Mouse (Mus musculus) lung, adult 2 months (tissue): ENCODE measurements around the gene Dnajc10. TPM values are rescaled to one million over a fixed set of nuclear protein-coding genes. Genes with fewer than 3 reads are reported as not detected.

Experiments used
- DNase-seq: peaks from one replicate; pipeline ENCODE4 v3.0.0; 2022
- H3K4me1 ChIP-seq: fragments of 200-500 bp; 2 replicates; pipeline ENCODE4 v1.6.1; 2011; ENCODE audit warnings: low read length; ENCODE audit not compliant: control insufficient read depth, insufficient read depth
- H3K4me3 ChIP-seq: fragments of 200-500 bp; replicated peaks from 2 replicates; pipeline ENCODE3; 2011; ENCODE audit warnings: low read depth, mild to moderate bottlenecking, control low read depth, low read length; ENCODE audit errors: extremely low read depth
- CTCF ChIP-seq: fragments of 200-500 bp; IDR thresholded peaks from 2 replicates; pipeline ENCODE4 v1.5.1; 2011; ENCODE audit warnings: mild to moderate bottlenecking, low read length, control low read depth; ENCODE audit not compliant: insufficient read depth
- POLR2A ChIP-seq: fragments of 200-500 bp; IDR thresholded peaks from 2 replicates; pipeline ENCODE4 v1.6.1; 2011; ENCODE audit warnings: low read depth, mild to moderate bottlenecking, control low read depth, low read length, borderline replicate concordance; ENCODE audit errors: extremely low read depth
- WGBS: fragments of 180-500 bp; shearing (Covaris S2); methylation state at CpG from one replicate; pipeline ENCODE4 v1.1.7; 2018; 5-methylcytosine and 5-hydroxymethylcytosine counted together
- polyA plus RNA-seq: library from polyadenylated mRNA; depleted of rRNA; stranded (reverse); fragments of >200 nt; gene quantifications from 2 replicates; pipeline ENCODE4 v1.2.3, GENCODE M21; 2012; rRNA removed

Gene Dnajc10
- polyA plus RNA-seq, 1 experiment: 27.1 TPM

DNA sequence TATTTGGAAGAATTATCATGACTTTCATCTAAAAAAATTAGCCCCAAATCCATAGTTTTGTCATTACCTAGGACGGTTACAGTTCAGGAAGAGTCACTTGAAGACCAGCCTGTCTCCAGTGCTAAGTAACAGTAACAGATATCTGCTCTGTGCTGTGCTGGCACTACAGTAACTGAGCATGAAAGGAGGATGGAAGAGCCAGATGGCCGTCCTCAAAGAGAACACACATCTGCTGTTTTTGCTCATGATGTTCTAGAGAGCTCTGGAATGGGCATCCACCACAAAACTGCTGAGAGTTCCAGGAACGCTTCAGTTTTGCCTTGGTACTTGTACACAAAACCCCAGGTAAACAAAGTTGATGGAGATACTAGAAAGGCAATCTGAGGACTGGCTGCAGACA, 73.1 kb downstream of the Dnajc10 start:
- H3K4me3 ChIP-seq: no peak overlapping the region
- TF ChIP-seq CTCF (no peak), POLR2A (no peak)
- DNase-seq: no peak
- WGBS: 64% methylated on average over 3 of the region's 3 CpGs
- no peaks in the 10 kb centered on the region for H3K4me1 ChIP-seq

DNA sequence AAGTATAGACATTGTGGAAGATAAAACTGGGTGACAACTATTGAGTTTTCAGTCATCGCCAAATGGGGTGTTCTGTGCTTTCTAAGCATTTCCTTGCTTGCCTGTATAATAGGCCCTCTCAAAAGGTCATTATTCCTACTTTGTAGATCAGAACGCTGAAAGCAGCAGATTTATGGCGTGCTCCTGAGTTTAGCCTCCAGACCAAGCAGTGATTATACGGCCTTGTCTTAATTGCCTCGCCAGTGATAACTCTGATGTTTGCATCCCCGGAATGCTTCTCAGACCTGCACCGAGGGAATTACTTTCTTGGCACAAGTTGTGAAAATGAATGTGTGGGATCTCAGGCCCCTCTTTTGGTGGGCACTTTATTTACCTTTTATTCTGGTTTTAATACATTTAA, 80.8 kb downstream of the Dnajc10 start:
- 62% methylated on average over 7 of the region's 7 CpGs for WGBS

DNA sequence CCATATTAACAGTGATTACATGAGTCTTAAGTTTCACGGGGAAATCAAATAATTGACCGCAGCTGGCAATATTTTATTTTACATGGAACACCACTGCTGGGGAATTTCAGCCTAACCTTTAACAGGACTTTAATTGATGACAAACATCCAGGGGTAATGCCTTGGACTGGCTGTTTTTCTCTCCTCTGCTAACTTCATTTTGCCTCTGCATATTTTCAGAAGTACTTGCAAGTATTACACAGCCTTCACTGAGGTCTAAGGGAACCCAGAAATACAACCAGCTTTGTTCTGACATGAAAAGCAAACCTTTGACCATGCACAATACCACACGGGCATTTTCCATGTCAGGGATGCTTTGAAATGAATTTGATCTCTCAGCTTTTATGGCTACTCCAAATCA, 81.6 kb downstream of the Dnajc10 start:
- 54% methylated on average over 3 of the region's 3 CpGs for WGBS
- TF ChIP-seq CTCF (no peak), POLR2A (no peak)

More for the DNA sequence above, 80.8 kb downstream of the Dnajc10 start:
- DNase-seq: no peak
- Histone ChIP-seq H3K4me3 (no peak overlapping the region), H3K4me1 (no peaks in the 10 kb centered on the region)
- TF ChIP-seq POLR2A (no peak), CTCF (no peak)

DNA sequence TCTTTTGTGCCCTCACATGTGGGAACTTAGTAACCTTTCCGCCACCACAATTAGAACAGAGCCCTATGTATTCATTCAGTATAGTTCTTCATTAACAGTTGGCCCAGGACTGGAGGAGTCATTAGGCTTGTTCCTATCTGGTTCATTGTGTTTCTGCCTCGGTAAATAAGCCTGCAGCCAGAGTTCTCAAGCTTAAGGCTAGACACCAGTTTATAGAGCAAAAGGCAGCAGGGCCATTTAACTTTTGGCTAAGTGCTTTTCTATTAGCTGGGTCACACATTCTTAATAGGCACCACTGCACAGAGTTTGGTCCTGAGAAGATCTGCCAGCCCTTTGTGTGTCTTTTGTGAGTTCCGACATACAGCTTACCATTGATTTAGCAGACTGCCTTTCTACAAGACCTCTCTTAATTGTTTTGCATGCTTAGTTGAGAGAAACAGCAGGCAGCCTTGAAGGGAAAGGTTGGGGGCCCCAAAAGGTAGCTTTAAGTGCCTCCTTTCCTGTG, 83.4 kb downstream of the Dnajc10 start:
- no peak for DNase-seq
- TF ChIP-seq CTCF: no peak
- TF ChIP-seq POLR2A: no peak
- H3K4me1 ChIP-seq: no peaks in the 10 kb centered on the region
- no peak overlapping the region for H3K4me3 ChIP-seq
- 42% methylated on average over 3 of the region's 3 CpGs for WGBS

More for the DNA sequence above, 81.6 kb downstream of the Dnajc10 start:
- DNase-seq: no peak
- H3K4me1 ChIP-seq: no peaks in the 10 kb centered on the region
- no peak overlapping the region for H3K4me3 ChIP-seq

Other genes with a start within 250 kb of the Dnajc10 start
- gene Pde1a, start 186.0 kb upstream of the Dnajc10 start, polyA plus RNA-seq: 1.6 and 3.1 TPM in 2 replicates
- not detected in 2 replicates for gene Prdx6b, start 23.0 kb upstream of the Dnajc10 start, polyA plus RNA-seq
- 0.19 and 0.51 TPM in 2 replicates for gene Frzb, start 132.2 kb downstream of the Dnajc10 start, polyA plus RNA-seq